In the genomic region with DNA sequence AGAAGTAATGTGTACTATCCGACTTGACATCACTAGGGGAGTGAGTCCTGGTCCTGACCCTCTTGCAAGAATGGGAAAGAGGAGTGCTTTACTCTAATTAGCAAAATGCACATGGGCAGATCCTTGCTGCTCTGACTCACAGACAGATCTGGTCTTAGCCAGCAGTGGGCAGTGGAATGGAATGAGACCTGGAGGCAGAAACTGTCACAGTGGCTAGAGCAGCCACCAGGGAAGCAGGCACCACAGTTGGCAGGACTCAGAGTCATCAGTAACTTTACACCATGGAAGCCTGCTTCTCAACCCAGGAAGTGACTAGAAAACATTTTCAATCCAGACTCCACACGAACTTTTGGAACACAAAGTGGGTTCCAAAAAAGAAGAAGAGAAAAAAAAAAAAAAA, we compare ENCODE assay signal across 18 mouse cellular contexts. TPM values are rescaled to one million over a fixed set of nuclear protein-coding genes. Genes with fewer than 3 reads are reported as not detected.
DNase-seq lines count a peak whose midpoint lies in the region; ATAC-seq and TF ChIP-seq lines count a peak whose summit lies in the region.
"Had no signal": no experiment of that assay in that cellular context is flagged by ENCODE, and none has a peak within 500 bp of the region (broad histone marks: within the 10 kb centered on the region; RNA-seq: fewer than 3 reads in every experiment).

No protein-coding gene starts in this region.

- no peak for ATAC-seq in heart, embryonic 14.5 days (ENCODE audit: insufficient number of reproducible peaks, insufficient read depth, low FRiP score, low read depth)
- ATAC-seq in stomach, postnatal 0 days (ENCODE audit: low FRiP score, low TSS enrichment): no peak
- ATAC-seq: forebrain, embryonic 13.5 days; hindbrain, postnatal 0 days had no signal

- no peak for TF ChIP-seq EP300 in stomach, postnatal 0 days (optimal IDR thresholded peaks at IDR 0.05)

- 0 out of 4 replicates have a peak overlapping the region, but pooled peaks of 1 of the 2 experiments have one; percentile 30 for H3K27ac ChIP-seq in heart, embryonic 14.5 days (replicated peaks in 1 of 2; ENCODE audit: control insufficient read depth in 1 of 2, insufficient read depth in 1 of 2, low read depth in 2 of 2, low read length in 2 of 2)
- H3K27ac ChIP-seq in stomach, postnatal 0 days (replicated peaks): no peak overlapping the region
- H3K27ac ChIP-seq: forebrain, embryonic 13.5 days; hindbrain, postnatal 0 days; layer of hippocampus, adult 2 months; limb, embryonic 13.5 days; liver, embryonic 15.5 days; neural tube, embryonic 12.5 days had no signal

- 0 out of 2 replicates have a peak overlapping the region, but pooled peaks have one; percentile 17 for H3K9ac ChIP-seq in heart, embryonic 14.5 days (ENCODE audit: low read length)
- no peak overlapping the region for H3K9ac ChIP-seq in stomach, postnatal 0 days (ENCODE audit: low read length)
- H3K9ac ChIP-seq: forebrain, embryonic 13.5 days; limb, embryonic 13.5 days; liver, embryonic 15.5 days; neural tube, embryonic 12.5 days had no signal

- H3K27me3 ChIP-seq in heart, embryonic 14.5 days (ENCODE audit: control insufficient read depth, insufficient read depth, low read length): no peaks in the 10 kb centered on the region
- H3K27me3 ChIP-seq in stomach, postnatal 0 days (ENCODE audit: control insufficient read depth, insufficient read depth, low read length): no peaks in the 10 kb centered on the region
- H3K27me3 ChIP-seq: forebrain, embryonic 13.5 days; limb, embryonic 13.5 days; liver, embryonic 15.5 days; neural tube, embryonic 12.5 days had no signal

- DNase-seq in heart, adult 18-20 months: no peak
- DNase-seq in kidney, postnatal 14 days: peak; percentile 14
- DNase-seq in kidney, adult 18-20 months: no peak
- peak; percentile 84 for DNase-seq in Muller cell, postnatal 12 days (ENCODE audit: inconsistent ontology term)
- DNase-seq in stomach, postnatal 0 days (ENCODE audit: low spot score): no peak
- no peak for DNase-seq in urinary bladder, adult 18-20 months (ENCODE audit: low spot score in 2 of 2)
- DNase-seq: adrenal gland, postnatal 25 days; cerebellum, postnatal 10 days; embryo, embryonic 11 days; heart, postnatal 14 days; right cerebral cortex, postnatal 25 days had no signal

- 43% methylated on average over 2 of the region's 2 CpGs for WGBS in heart, embryonic 14.5 days
- WGBS in stomach, postnatal 0 days: 71% methylated on average over 2 of the region's 2 CpGs

- H3K4me3 ChIP-seq in heart, embryonic 14.5 days (ENCODE audit: control insufficient read depth in 1 of 2, insufficient read depth in 1 of 2, low read depth in 1 of 2, low read length in 2 of 2): no peak overlapping the region
- no peak overlapping the region for H3K4me3 ChIP-seq in stomach, postnatal 0 days (ENCODE audit: low read depth, low read length)
- H3K4me3 ChIP-seq: forebrain, embryonic 13.5 days; layer of hippocampus, adult 2 months; limb, embryonic 13.5 days; liver, embryonic 15.5 days; neural tube, embryonic 12.5 days had no signal

- peaks cover 93% of the 10 kb centered on the region for H3K36me3 ChIP-seq in heart, embryonic 14.5 days (ENCODE audit: control insufficient read depth, insufficient read depth, low read length)
- peaks cover 23% of the 10 kb centered on the region for H3K36me3 ChIP-seq in stomach, postnatal 0 days (ENCODE audit: control insufficient read depth, insufficient read depth, low read length)

- 0 out of 2 replicates have a peak, but pooled peaks have one; percentile 6 for TF ChIP-seq CTCF in stomach, postnatal 0 days (IDR thresholded peaks at IDR 0.05; ENCODE audit: low read depth)

- no peaks in the 10 kb centered on the region for H3K9me3 ChIP-seq in heart, embryonic 14.5 days (ENCODE audit: control insufficient read depth, low read length)
- H3K9me3 ChIP-seq in stomach, postnatal 0 days (ENCODE audit: control insufficient read depth, low read length): no peaks in the 10 kb centered on the region
- H3K9me3 ChIP-seq: forebrain, embryonic 13.5 days; limb, embryonic 13.5 days; liver, embryonic 15.5 days; neural tube, embryonic 12.5 days had no signal

- H3K4me2 ChIP-seq in heart, embryonic 14.5 days (ENCODE audit: low read length): no peak overlapping the region
- no peak overlapping the region for H3K4me2 ChIP-seq in stomach, postnatal 0 days (replicated peaks; ENCODE audit: low read depth)
- H3K4me2 ChIP-seq: forebrain, embryonic 13.5 days; limb, embryonic 13.5 days; liver, embryonic 15.5 days; neural tube, embryonic 12.5 days had no signal

- H3K4me1 ChIP-seq in heart, embryonic 14.5 days (ENCODE audit: control insufficient read depth in 2 of 2, insufficient read depth in 2 of 2, low read length in 2 of 2): peaks cover 0 to 7% of the 10 kb centered on the region in 2 experiments; a peak in 2 of 4 replicates
- H3K4me1 ChIP-seq in stomach, postnatal 0 days (replicated peaks; ENCODE audit: control insufficient read depth, insufficient read depth): no peaks in the 10 kb centered on the region
- H3K4me1 ChIP-seq: neural tube, embryonic 12.5 days had no signal

RNA-seq across cellular contexts. Expression of a gene that starts 9.0 kb away (rescaled TPM):
- 93.5 and 104 TPM in 2 replicates for polyA plus RNA-seq in heart, embryonic 14.5 days (2014; fragmentation: Nextera tagmentation; extraction: Ambion mirVana)
- total RNA-seq in heart, adult 18-20 months (2021): 10 to 100 TPM; 42.0 to 46.3 TPM
- 90.3 and 91.6 TPM in 2 replicates for polyA plus RNA-seq in stomach, postnatal 0 days (2015; fragmentation: Nextera tagmentation; extraction: Ambion mirVana)

RNA-seq across cellular contexts. Expression of a gene that starts 22.1 kb away (rescaled TPM):
- 3.0 and 3.4 TPM in 2 replicates for polyA plus RNA-seq in heart, embryonic 14.5 days (2014; fragmentation: Nextera tagmentation; extraction: Ambion mirVana)
- total RNA-seq in heart, adult 18-20 months (2021): 10 to 100 TPM; 27.8 to 33.0 TPM
- 0.25 and 0.33 TPM in 2 replicates for polyA plus RNA-seq in stomach, postnatal 0 days (2015; fragmentation: Nextera tagmentation; extraction: Ambion mirVana)

Comparison
In these comparisons a context has a peak if more than half of its experiments do, and no peak if none do; other contexts are left out.
1. DNase-seq: peak in kidney, postnatal 14 days (single experiment) and Muller cell, postnatal 12 days (single experiment); none in heart, adult 18-20 months (0 of 2), kidney, adult 18-20 months (single experiment), stomach, postnatal 0 days (single experiment) and urinary bladder, adult 18-20 months (0 of 2).